Mouse (Mus musculus) inflammation-experienced regulatory T-cells (primary cell): ENCODE measurements around the gene Camk2b. TPM values are rescaled to one million over a fixed set of nuclear protein-coding genes. Genes with fewer than 3 reads are reported as not detected.

Source experiments
- polyA plus RNA-seq, 2 experiments: library from polyadenylated mRNA; unstranded; fragments of 100-300 nt; shearing (Covaris generic); gene quantifications; one replicate each; pipeline ENCODE4 v1.2.1; 2017

Gene Camk2b
- 10 to 100 TPM in 1 of 2 experiments, 1 to 10 TPM in 1; 6.3 to 18.0 TPM for polyA plus RNA-seq

DNA sequence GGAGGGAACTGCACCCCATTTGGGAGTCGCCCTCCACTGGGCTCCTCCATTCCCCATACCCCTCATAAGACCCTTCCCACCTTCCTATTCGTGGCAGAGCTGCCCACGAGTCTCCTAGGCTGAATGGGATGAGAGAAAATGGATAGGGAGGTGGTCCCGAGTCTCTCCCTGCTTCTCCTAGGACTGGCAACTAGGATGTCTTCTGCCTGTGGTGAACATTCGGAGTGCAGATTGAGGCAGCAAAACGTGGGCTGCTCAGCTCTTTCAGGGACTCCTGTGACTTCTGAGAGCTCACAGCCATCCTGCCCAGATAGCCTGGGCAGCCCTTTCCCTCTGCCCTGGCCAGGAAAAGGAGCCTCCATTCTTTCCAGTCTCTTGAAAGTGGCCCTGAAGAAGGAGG is at the start of gene Camk2b:
Camk2b (minus strand) TSS at position 187 of the 400 bp plus-strand sequence.

DNA sequence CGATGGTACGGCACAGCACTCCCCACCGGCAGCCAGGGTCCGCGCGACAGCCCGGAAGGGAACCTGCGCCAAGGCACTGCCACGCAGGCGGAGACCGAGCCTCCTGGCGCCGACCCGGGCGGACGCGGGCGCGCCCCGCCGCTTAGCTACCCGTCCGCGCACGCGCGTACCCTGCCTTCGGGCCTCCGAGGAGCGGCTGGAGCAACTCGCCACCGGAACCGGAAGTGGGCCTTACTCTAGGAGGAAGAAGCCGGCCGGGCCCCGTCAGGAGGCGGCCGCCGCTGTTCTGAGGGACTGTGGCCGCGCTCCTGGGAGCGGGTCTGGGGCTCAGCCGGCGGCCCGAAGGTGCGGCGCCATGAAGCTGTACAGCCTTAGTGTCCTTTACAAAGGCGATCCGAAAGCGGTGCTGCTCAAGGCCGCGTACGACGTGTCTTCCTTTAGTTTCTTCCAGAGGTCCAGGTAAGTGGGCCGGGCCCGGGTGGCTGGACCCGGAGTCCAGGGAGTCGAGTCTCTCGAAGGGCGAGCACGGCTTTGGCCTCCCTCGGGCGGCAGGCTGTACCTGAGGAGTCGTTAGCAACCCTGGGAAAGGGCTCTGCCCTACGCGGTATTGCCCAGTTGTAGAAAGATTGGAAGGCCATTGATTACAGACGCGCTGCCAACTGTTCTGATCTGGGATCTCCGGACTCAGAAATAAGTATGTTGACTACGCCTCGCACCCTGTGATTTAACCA is 110.5 kb downstream of the Camk2b start, which contains the start of gene Ykt6:
Ykt6 (plus strand) TSS at position 148 of the 731 bp plus-strand sequence.

DNA sequence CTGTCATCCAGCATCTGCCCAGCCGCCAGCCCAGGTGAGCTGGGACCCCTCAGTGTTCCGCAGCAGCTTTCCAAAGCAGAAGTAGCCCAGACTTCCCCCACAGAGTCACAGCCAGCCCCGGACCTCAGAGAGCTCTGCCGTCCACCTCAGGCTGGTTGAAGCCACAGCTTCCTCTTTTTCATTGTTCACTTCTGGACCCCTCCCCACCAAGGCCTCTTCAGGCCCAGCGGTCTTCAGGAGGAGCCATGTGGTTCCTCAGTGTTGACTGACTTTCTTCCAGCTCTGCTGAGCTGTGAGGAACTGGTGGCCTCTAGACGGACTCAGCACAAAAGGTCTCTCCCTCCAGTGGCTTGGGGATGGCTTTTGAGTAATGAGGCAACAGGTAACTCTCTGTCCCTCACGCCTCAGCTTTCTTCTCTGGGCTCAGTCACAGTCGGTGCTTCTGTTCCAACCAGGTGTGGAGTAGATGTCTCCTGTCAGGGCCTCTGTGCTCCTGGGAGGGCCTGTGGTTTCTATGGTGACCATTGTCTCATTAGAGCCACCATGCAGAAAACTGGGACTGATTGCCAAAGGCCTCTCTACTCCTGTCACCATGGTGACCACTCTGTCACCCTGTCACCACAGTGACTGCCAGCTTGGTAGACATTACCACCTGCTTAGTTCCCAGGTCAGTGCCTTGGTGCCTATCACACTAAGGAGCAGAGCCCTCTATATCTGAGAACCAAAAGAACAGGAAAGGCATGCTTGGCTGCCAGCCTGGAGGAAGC is 116.4 kb downstream of the Camk2b start, which contains the start of gene Gck:
Gck (minus strand) TSS at position 496 of the 767 bp plus-strand sequence.

Other genes starting within 250 kb of the Camk2b start
- 10 to 100 TPM; 36.3 to 36.9 TPM for gene Polm, start 228.3 kb downstream of the Camk2b start, polyA plus RNA-seq
- gene Aebp1, start 204.4 kb downstream of the Camk2b start, polyA plus RNA-seq = 1 to 10 TPM in 1 of 2 experiments, under 1 TPM in 1; 0.55 to 1.2 TPM
- 10 to 100 TPM; 57.6 to 75.9 TPM for gene Pold2, start 188.1 kb downstream of the Camk2b start, polyA plus RNA-seq
- gene Myl7, start 167.6 kb downstream of the Camk2b start, polyA plus RNA-seq = not detected
- gene Gck, start 116.3 kb downstream of the Camk2b start, polyA plus RNA-seq = 1 to 10 TPM in 1 of 2 experiments, not detected in 1; 1.0 TPM
- 10 to 100 TPM; 36.4 to 42.3 TPM for gene Ykt6, start 110.7 kb downstream of the Camk2b start, polyA plus RNA-seq
- under 1 TPM in 1 of 2 experiments, not detected in 1; 0.49 TPM for gene A730071L15Rik, start 133.7 kb upstream of the Camk2b start, polyA plus RNA-seq
- 10 to 100 TPM; 42.5 to 54.4 TPM for gene Nudcd3, start 134.1 kb upstream of the Camk2b start, polyA plus RNA-seq
- gene Npc1l1, start 163.8 kb upstream of the Camk2b start, polyA plus RNA-seq = under 1 TPM; 0.34 to 0.77 TPM
- gene Ddx56, start 201.4 kb upstream of the Camk2b start, polyA plus RNA-seq = 10 to 100 TPM; 65.5 to 90.0 TPM
- gene Tmed4, start 208.5 kb upstream of the Camk2b start, polyA plus RNA-seq = 10 to 100 TPM; 68.2 to 70.8 TPM
- gene Ogdh, start 225.3 kb upstream of the Camk2b start, polyA plus RNA-seq = 100 to 1,000 TPM; 173 to 213 TPM